Mouse (Mus musculus) embryo, embryonic 9.5 days (tissue): ENCODE measurements around the gene Ppil6.

Experiments used
- DNase-seq: peaks from one replicate; pipeline ENCODE4 v3.0.0-alpha.2; 2017; ENCODE audit errors: extremely low spot score

The Ppil6 gene

GRCm38 (mm10) chr10:41477278-41478181, 12.7 kb upstream of the Ppil6 start:
- peak; percentile 71 for DNase-seq

GRCm38 (mm10) chr10:41479961-41480360, 10.3 kb upstream of the Ppil6 start:
- no peak for DNase-seq

- DNase-seq = no peak
Observed at GRCm38 (mm10) chr10:41480938-41481880, 9.0 kb upstream of the Ppil6 start.

GRCm38 (mm10) chr10:41482446-41482845, 7.8 kb upstream of the Ppil6 start:
- no peak for DNase-seq

GRCm38 (mm10) chr10:41485778-41486177, 4.5 kb upstream of the Ppil6 start:
- no peak for DNase-seq

- DNase-seq = no peak
Observed at GRCm38 (mm10) chr10:41486506-41487170, 3.6 kb upstream of the Ppil6 start.

GRCm38 (mm10) chr10:41488877-41489276, 1.4 kb upstream of the Ppil6 start:
- no peak for DNase-seq

GRCm38 (mm10) chr10:41489294-41489693, 945 bp upstream of the Ppil6 start:
- no peak for DNase-seq

- no peak for DNase-seq
Observed at GRCm38 (mm10) chr10:41490518-41490873, 257 bp downstream of the Ppil6 start.

GRCm38 (mm10) chr10:41491111-41491510, 872 bp downstream of the Ppil6 start:
- no peak for DNase-seq

- DNase-seq = no peak
Observed at GRCm38 (mm10) chr10:41500941-41501340, 10.7 kb downstream of the Ppil6 start.

GRCm38 (mm10) chr10:41504996-41505395, 14.8 kb downstream of the Ppil6 start:
- no peak for DNase-seq

- peak; percentile 65 for DNase-seq
Observed at GRCm38 (mm10) chr10:41505446-41505845, 15.2 kb downstream of the Ppil6 start.

- no peak for DNase-seq
Observed at GRCm38 (mm10) chr10:41509160-41509559, 18.9 kb downstream of the Ppil6 start.

GRCm38 (mm10) chr10:41514301-41514700, 24.1 kb downstream of the Ppil6 start:
- no peak for DNase-seq

- DNase-seq = no peak
Observed at GRCm38 (mm10) chr10:41514921-41515320, 24.7 kb downstream of the Ppil6 start.

- no peak for DNase-seq
Observed at GRCm38 (mm10) chr10:41518508-41518980, 28.3 kb downstream of the Ppil6 start.

- DNase-seq = peak; percentile 93
Observed at GRCm38 (mm10) chr10:41518981-41519618, 28.9 kb downstream of the Ppil6 start, which contains the start of gene Cd164. Gene Cd164 (plus strand): TSS chr10:41519414.

- DNase-seq = no peak
Observed at GRCm38 (mm10) chr10:41519640-41520409, 29.6 kb downstream of the Ppil6 start.

- no peak for DNase-seq
Observed at GRCm38 (mm10) chr10:41520410-41520673, 30.1 kb downstream of the Ppil6 start.

- DNase-seq = no peak
Observed at GRCm38 (mm10) chr10:41523386-41523785, 33.1 kb downstream of the Ppil6 start.
